ENCODE assay signal across 20 mouse cellular contexts in the genomic region with DNA sequence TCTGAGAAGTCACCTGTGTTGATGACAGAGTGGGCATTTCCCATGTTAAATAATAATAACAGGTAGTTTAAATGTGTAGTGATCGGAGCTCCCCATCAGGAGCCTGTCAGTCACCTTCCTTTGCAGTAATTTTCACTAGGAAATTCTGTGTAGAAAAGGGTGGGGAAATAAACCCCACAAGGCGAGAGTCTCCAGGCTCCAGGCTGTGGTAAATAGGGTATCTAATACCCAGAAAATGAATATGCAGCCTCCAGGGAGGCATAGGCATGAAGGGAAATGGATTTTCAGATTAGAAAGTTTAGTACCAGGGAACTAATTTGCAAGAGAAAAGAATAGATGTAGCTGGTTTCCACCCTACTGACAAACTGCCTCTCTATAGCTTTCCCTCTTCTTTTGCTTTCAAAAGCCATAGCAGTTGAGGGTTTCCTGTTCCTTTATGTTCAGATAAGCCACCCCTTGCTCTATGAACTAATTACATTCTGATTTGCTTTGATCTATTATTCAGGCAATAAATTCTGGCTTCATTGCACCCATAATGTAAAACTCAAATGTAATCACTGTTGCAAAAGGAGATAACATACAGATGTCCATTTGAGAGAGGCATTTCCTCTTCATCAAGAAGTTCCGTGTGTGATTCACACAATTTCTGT.
DNase-seq lines count a peak whose midpoint lies in the region; ATAC-seq and TF ChIP-seq lines count a peak whose summit lies in the region.
"Had no signal": no experiment of that assay in that cellular context is flagged by ENCODE, and none has a peak within 500 bp of the region (broad histone marks: within the 10 kb centered on the region; RNA-seq: fewer than 3 reads in every experiment).

No protein-coding gene starts in this region.

- no peaks in the 10 kb centered on the region; the same call in 1 of the 2 replicates for H3K4me1 ChIP-seq in forebrain, embryonic 14.5 days (ENCODE audit: control insufficient read depth, insufficient read depth, low read length)
- H3K4me1 ChIP-seq in forebrain, embryonic 16.5 days (replicated peaks; ENCODE audit: control insufficient read depth, insufficient read depth, low read length), result no peaks in the 10 kb centered on the region; the same call in 1 of the 2 replicates
- no peaks in the 10 kb centered on the region for H3K4me1 ChIP-seq in midbrain, embryonic 11.5 days (ENCODE audit: control insufficient read depth, insufficient read depth, low read length)
- peaks cover 9% of the 10 kb centered on the region for H3K4me1 ChIP-seq in midbrain, embryonic 10.5 days
- no peaks in the 10 kb centered on the region for H3K4me1 ChIP-seq in intestine, embryonic 14.5 days (replicated peaks; ENCODE audit: control insufficient read depth, insufficient read depth, low read length)
- H3K4me1 ChIP-seq in small intestine, adult 2 months (ENCODE audit: control insufficient read depth, insufficient read depth, insufficient read length, low read length), result peaks cover 10% of the 10 kb centered on the region; the same call in 1 of the 2 replicates
- H3K4me1 ChIP-seq: heart, embryonic 15.5 days; liver, embryonic 13.5 days had no signal

- ATAC-seq in forebrain, embryonic 14.5 days, result no peak
- no peak for ATAC-seq in forebrain, embryonic 16.5 days
- peak; percentile 42; the same call in 1 of the 2 replicates for ATAC-seq in midbrain, embryonic 11.5 days (ENCODE audit: low FRiP score)
- ATAC-seq in intestine, embryonic 14.5 days (replicated peaks; ENCODE audit: low FRiP score, low TSS enrichment, low read depth), result no peak; the same call in 1 of the 2 replicates
- ATAC-seq: CD4-positive, CD25-positive, alpha-beta regulatory T cell, adult 4 months had no signal

- no peak for TF ChIP-seq POLR2A in small intestine, adult 2 months (IDR thresholded peaks at IDR 0.05; ENCODE audit: low read depth, low read length)

- H3K4me2 ChIP-seq in forebrain, embryonic 14.5 days (ENCODE audit: low read length), result no peak overlapping the region
- no peak overlapping the region for H3K4me2 ChIP-seq in forebrain, embryonic 16.5 days (ENCODE audit: low read length)
- H3K4me2 ChIP-seq in midbrain, embryonic 11.5 days, result no peak overlapping the region
- H3K4me2 ChIP-seq in intestine, embryonic 14.5 days (ENCODE audit: low read length), result no peak overlapping the region
- H3K4me2 ChIP-seq: heart, embryonic 15.5 days; hindbrain, embryonic 13.5 days; liver, embryonic 13.5 days had no signal

- no peak overlapping the region for H3K27ac ChIP-seq in forebrain, embryonic 14.5 days (ENCODE audit: low read depth, low read length)
- H3K27ac ChIP-seq in forebrain, embryonic 16.5 days (ENCODE audit: low read length), result no peak overlapping the region
- H3K27ac ChIP-seq in midbrain, embryonic 11.5 days (ENCODE audit: low read depth, low read length), result no peak overlapping the region
- H3K27ac ChIP-seq in midbrain, embryonic 10.5 days (replicated peaks), result no peak overlapping the region
- peak overlapping the region; percentile 38; the same call in 1 of the 2 replicates for H3K27ac ChIP-seq in intestine, embryonic 14.5 days (ENCODE audit: low read depth)
- peak overlapping the region; percentile 80 for H3K27ac ChIP-seq in small intestine, adult 2 months (ENCODE audit: insufficient read depth, low read depth, low read length)
- H3K27ac ChIP-seq: heart, embryonic 15.5 days; hindbrain, embryonic 13.5 days; left cerebral cortex, adult 2 months; liver, embryonic 13.5 days had no signal

- no peak overlapping the region for H3K4me3 ChIP-seq in forebrain, embryonic 14.5 days (ENCODE audit: low read depth, low read length)
- H3K4me3 ChIP-seq in forebrain, embryonic 16.5 days (replicated peaks; ENCODE audit: low read length), result no peak overlapping the region
- no peak overlapping the region for H3K4me3 ChIP-seq in midbrain, embryonic 11.5 days (ENCODE audit: low read depth, low read length)
- no peak overlapping the region for H3K4me3 ChIP-seq in midbrain, embryonic 10.5 days
- no peak overlapping the region for H3K4me3 ChIP-seq in intestine, embryonic 14.5 days (ENCODE audit: low read depth, low read length)
- no peak overlapping the region for H3K4me3 ChIP-seq in small intestine, adult 2 months (ENCODE audit: low read depth, low read length)
- H3K4me3 ChIP-seq: heart, embryonic 15.5 days; hindbrain, embryonic 13.5 days; left cerebral cortex, adult 2 months; liver, embryonic 13.5 days had no signal

- H3K27me3 ChIP-seq in forebrain, embryonic 14.5 days (replicated peaks; ENCODE audit: control insufficient read depth, insufficient read depth, low read length), result no peaks in the 10 kb centered on the region
- H3K27me3 ChIP-seq in forebrain, embryonic 16.5 days (replicated peaks; ENCODE audit: control insufficient read depth, insufficient read depth, low read length), result no peaks in the 10 kb centered on the region
- H3K27me3 ChIP-seq in midbrain, embryonic 11.5 days (ENCODE audit: control insufficient read depth, insufficient read depth, low read length), result no peaks in the 10 kb centered on the region
- H3K27me3 ChIP-seq in midbrain, embryonic 10.5 days (ENCODE audit: low read depth, poor library complexity, severe bottlenecking), result no peaks in the 10 kb centered on the region
- H3K27me3 ChIP-seq in intestine, embryonic 14.5 days (replicated peaks; ENCODE audit: control insufficient read depth, insufficient read depth, low read length), result no peaks in the 10 kb centered on the region
- H3K27me3 ChIP-seq in small intestine, adult 2 months (ENCODE audit: control insufficient read depth, insufficient read depth, low read length), result no peaks in the 10 kb centered on the region
- H3K27me3 ChIP-seq: heart, embryonic 15.5 days; hindbrain, embryonic 13.5 days; liver, embryonic 13.5 days had no signal

- H3K9me3 ChIP-seq in forebrain, embryonic 14.5 days (replicated peaks; ENCODE audit: control insufficient read depth, low read length), result no peaks in the 10 kb centered on the region
- no peaks in the 10 kb centered on the region for H3K9me3 ChIP-seq in forebrain, embryonic 16.5 days (ENCODE audit: control insufficient read depth, low read length)
- no peaks in the 10 kb centered on the region for H3K9me3 ChIP-seq in midbrain, embryonic 11.5 days (ENCODE audit: control insufficient read depth, low read length)
- H3K9me3 ChIP-seq in midbrain, embryonic 10.5 days (replicated peaks), result no peaks in the 10 kb centered on the region
- no peaks in the 10 kb centered on the region for H3K9me3 ChIP-seq in intestine, embryonic 14.5 days (ENCODE audit: control insufficient read depth, low read length)
- H3K9me3 ChIP-seq: heart, embryonic 15.5 days; hindbrain, embryonic 13.5 days; liver, embryonic 13.5 days had no signal

- no peaks in the 10 kb centered on the region for H3K36me3 ChIP-seq in forebrain, embryonic 14.5 days (ENCODE audit: control insufficient read depth, insufficient read depth, low read length)
- H3K36me3 ChIP-seq in forebrain, embryonic 16.5 days (ENCODE audit: control insufficient read depth, insufficient read depth), result no peaks in the 10 kb centered on the region
- H3K36me3 ChIP-seq in midbrain, embryonic 11.5 days (ENCODE audit: control insufficient read depth, insufficient read depth, low read length), result no peaks in the 10 kb centered on the region
- H3K36me3 ChIP-seq in midbrain, embryonic 10.5 days, result no peaks in the 10 kb centered on the region
- H3K36me3 ChIP-seq in intestine, embryonic 14.5 days (ENCODE audit: control insufficient read depth, insufficient read depth, low read length), result no peaks in the 10 kb centered on the region
- no peaks in the 10 kb centered on the region for H3K36me3 ChIP-seq in small intestine, adult 2 months (ENCODE audit: control insufficient read depth, insufficient read depth, low read length)
- H3K36me3 ChIP-seq: heart, embryonic 15.5 days; hindbrain, embryonic 13.5 days; liver, embryonic 13.5 days had no signal

- peak; percentile 10 for DNase-seq in forebrain, embryonic 14.5 days (ENCODE audit: low spot score)
- no peak for DNase-seq in midbrain, embryonic 11.5 days (ENCODE audit: low spot score, missing footprints)
- DNase-seq in midbrain, embryonic 10.5 days (ENCODE audit: low spot score), result no peak
- DNase-seq in intestine, embryonic 14.5 days (ENCODE audit: low spot score), result no peak
- no peak for DNase-seq in gastrocnemius, postnatal 14 days
- DNase-seq: adrenal gland, postnatal 14 days; cerebellum, adult 8-10 months; cerebellum, postnatal 36 days; heart, postnatal 36 days; kidney, adult 18-20 months; liver, embryonic 13.5 days; lung, adult 2 months; lung, postnatal 14 days; thymus, postnatal 14 days had no signal

- intact Hi-C loops in gastrocnemius, postnatal 14 days (cut with DNase I; ENCODE audit: low total_unique reads), result no loop called here

- TF ChIP-seq CTCF in small intestine, adult 2 months (IDR thresholded peaks at IDR 0.05; ENCODE audit: extremely low read depth, insufficient read length, insufficient replicate concordance, low read depth, low read length), result no peak

- 25% methylated on average over 3 of the region's 3 CpGs for WGBS in forebrain, embryonic 14.5 days
- WGBS in forebrain, embryonic 16.5 days, result 33% methylated on average over 3 of the region's 3 CpGs
- 48% methylated on average over 3 of the region's 3 CpGs for WGBS in midbrain, embryonic 11.5 days
- 66% methylated on average over 3 of the region's 3 CpGs for WGBS in midbrain, embryonic 10.5 days
- WGBS in intestine, embryonic 14.5 days, result 63% methylated on average over 3 of the region's 3 CpGs
- WGBS in small intestine, adult 2 months, result 28% methylated on average over 3 of the region's 3 CpGs

- H3K9ac ChIP-seq in forebrain, embryonic 14.5 days (ENCODE audit: low read length), result no peak overlapping the region
- H3K9ac ChIP-seq in forebrain, embryonic 16.5 days (replicated peaks; ENCODE audit: low read depth, low read length), result no peak overlapping the region
- H3K9ac ChIP-seq in midbrain, embryonic 11.5 days (ENCODE audit: low read length), result no peak overlapping the region
- H3K9ac ChIP-seq in intestine, embryonic 14.5 days (ENCODE audit: low read length), result no peak overlapping the region
- H3K9ac ChIP-seq: heart, embryonic 15.5 days; hindbrain, embryonic 13.5 days; liver, embryonic 13.5 days had no signal

Comparison
In these comparisons a context has a peak if more than half of its experiments do, and no peak if none do; other contexts are left out.
1. H3K27ac ChIP-seq: peak in intestine, embryonic 14.5 days (single experiment) and small intestine, adult 2 months (single experiment); none in forebrain, embryonic 14.5 days (single experiment), forebrain, embryonic 16.5 days (single experiment), midbrain, embryonic 11.5 days (single experiment) and midbrain, embryonic 10.5 days (single experiment).